Mouse (Mus musculus) forebrain, embryonic 16.5 days (tissue): ENCODE measurements at regions not wholly inside any gene's neighbourhood (a gene's known extent, or its start where the extent isn't known, plus 50 kb on each side); places are given as distances from the start of the nearest gene placed in this dataset.

Experiments used
- ATAC-seq: fragments of 200-750 bp; cut with Nextera tagmentation; 2 replicates; pipeline ENCODE4 v1.8.0; 2017; ENCODE audit warnings: mild to moderate bottlenecking, moderate library complexity
- H3K27ac ChIP-seq: fragments of 300-500 bp; sonication (generic); 2 replicates; pipeline ENCODE4 v1.5.1; 2014; ENCODE audit warnings: low read length, control low read depth
- H3K27me3 ChIP-seq: fragments of 300-500 bp; sonication (generic); replicated peaks from 2 replicates; pipeline ENCODE4 v1.6.1; 2014; ENCODE audit warnings: low read length; ENCODE audit not compliant: control insufficient read depth, insufficient read depth
- H3K36me3 ChIP-seq: fragments of 300-500 bp; sonication (generic); 2 replicates; pipeline ENCODE4 v1.6.1; 2014; ENCODE audit not compliant: control insufficient read depth, insufficient read depth
- H3K4me1 ChIP-seq: fragments of 300-500 bp; sonication (generic); replicated peaks from 2 replicates; pipeline ENCODE4 v1.6.1; 2014; ENCODE audit warnings: low read length; ENCODE audit not compliant: control insufficient read depth, insufficient read depth
- H3K4me2 ChIP-seq: fragments of 300-500 bp; sonication (generic); 2 replicates; pipeline ENCODE4 v1.6.1; 2014; ENCODE audit warnings: mild to moderate bottlenecking, low read length, control low read depth
- H3K4me3 ChIP-seq: fragments of 300-500 bp; sonication (generic); replicated peaks from 2 replicates; pipeline ENCODE4 v1.5.1; 2014; ENCODE audit warnings: mild to moderate bottlenecking, low read length, control low read depth
- H3K9ac ChIP-seq: fragments of 300-500 bp; sonication (generic); replicated peaks from 2 replicates; pipeline ENCODE4 v1.6.1; 2014; ENCODE audit warnings: low read depth, low read length, control low read depth
- H3K9me3 ChIP-seq: fragments of 300-500 bp; sonication (generic); 2 replicates; pipeline ENCODE4 v1.6.1; 2016; ENCODE audit warnings: low read length; ENCODE audit not compliant: control insufficient read depth
- WGBS: fragments of 180-500 bp; shearing (Covaris S2); extraction: QIAGEN DNeasy Blood & Tissue Kit; methylation state at CpG from one replicate; pipeline ENCODE4 v1.1.7; 2014; 5-methylcytosine and 5-hydroxymethylcytosine counted together

DNA sequence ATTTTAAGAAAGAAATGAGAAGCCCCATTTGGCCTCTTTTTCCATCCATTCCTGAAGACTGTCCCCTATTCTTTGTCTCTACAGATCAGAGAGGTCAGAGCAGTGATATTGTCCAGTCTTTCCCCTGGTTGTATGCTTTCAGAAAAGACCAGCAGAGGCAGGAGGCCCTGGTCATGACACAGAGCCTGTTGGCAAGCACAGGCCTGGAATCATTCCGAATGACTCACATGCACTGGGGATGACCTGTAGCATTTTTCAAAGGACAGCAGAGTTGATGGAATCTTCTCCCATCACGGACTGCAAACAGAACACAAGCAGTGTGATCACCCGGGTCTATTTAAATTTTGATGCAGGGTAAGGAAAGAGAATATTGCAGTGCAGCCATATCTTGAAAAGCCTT, 50.2 kb upstream of the Nxt1 start:
- no peak overlapping the region for H3K27ac ChIP-seq
- H3K36me3 ChIP-seq = no peaks in the 10 kb centered on the region
- H3K9me3 ChIP-seq = no peaks in the 10 kb centered on the region
- WGBS = 81% methylated on average over 3 of the region's 3 CpGs
- no peak overlapping the region for H3K9ac ChIP-seq
- H3K4me2 ChIP-seq = no peak overlapping the region
- no peak for ATAC-seq
- H3K4me3 ChIP-seq = no peak overlapping the region
- no peaks in the 10 kb centered on the region for H3K4me1 ChIP-seq
- no peaks in the 10 kb centered on the region for H3K27me3 ChIP-seq

DNA sequence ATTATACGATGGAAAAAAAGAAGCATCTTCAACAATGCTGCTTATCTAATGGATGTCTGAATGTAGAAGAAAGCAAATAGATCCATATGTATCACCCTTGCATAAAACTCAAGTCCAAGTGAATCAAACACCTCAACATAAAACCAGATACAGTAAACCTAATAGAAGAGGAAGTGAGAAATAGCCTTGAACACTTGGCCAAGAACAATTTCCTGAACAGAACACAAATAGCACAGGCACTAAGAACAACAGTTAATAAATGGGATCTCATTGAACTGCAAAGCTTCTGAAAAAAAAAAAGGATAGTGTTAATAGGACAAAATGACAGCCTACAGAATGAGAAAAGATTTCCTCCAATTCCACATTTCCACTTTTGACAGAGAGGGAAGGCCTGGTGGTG, 60.5 kb upstream of the Nxt1 start:
- Histone ChIP-seq H3K4me3 (no peak overlapping the region), H3K9ac (no peak overlapping the region), H3K4me2 (no peak overlapping the region), H3K27ac (no peak overlapping the region), H3K36me3 (no peaks in the 10 kb centered on the region), H3K9me3 (no peaks in the 10 kb centered on the region), H3K27me3 (no peaks in the 10 kb centered on the region), H3K4me1 (no peaks in the 10 kb centered on the region)
- no peak for ATAC-seq
- 80% methylated on average over 1 of the region's 1 CpGs for WGBS

DNA sequence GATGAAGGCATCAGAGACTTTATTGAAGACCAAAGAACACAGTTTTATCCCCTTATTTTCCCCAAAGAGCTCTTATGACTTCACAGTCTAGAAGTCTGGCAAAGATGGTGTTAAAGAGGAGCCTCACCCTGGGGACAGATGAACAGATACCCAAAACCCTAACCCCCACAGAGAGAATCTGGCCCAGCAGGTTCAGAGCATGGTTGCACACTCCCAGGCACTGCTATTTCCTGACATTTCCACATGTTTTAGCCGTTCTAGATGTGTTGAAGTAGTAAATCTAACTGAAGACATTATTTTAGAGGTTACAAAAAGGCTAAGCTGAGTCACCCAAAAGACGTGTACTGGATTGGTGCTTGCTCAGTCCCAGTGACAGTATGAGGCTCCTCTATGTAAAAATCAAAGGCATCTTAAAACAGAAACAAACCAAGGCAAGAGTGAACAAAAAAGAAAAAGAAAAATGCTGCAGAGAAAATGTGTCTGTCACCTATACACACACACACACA, 66.9 kb upstream of the Nxt1 start:
- no peaks in the 10 kb centered on the region for H3K27me3 ChIP-seq
- H3K4me2 ChIP-seq = no peak overlapping the region
- no peaks in the 10 kb centered on the region for H3K36me3 ChIP-seq
- 61% methylated on average over 2 of the region's 2 CpGs for WGBS
- no peak overlapping the region for H3K9ac ChIP-seq
- H3K9me3 ChIP-seq = no peaks in the 10 kb centered on the region
- no peak for ATAC-seq
- H3K4me3 ChIP-seq = no peak overlapping the region
- H3K4me1 ChIP-seq = no peaks in the 10 kb centered on the region
- H3K27ac ChIP-seq = no peak overlapping the region

DNA sequence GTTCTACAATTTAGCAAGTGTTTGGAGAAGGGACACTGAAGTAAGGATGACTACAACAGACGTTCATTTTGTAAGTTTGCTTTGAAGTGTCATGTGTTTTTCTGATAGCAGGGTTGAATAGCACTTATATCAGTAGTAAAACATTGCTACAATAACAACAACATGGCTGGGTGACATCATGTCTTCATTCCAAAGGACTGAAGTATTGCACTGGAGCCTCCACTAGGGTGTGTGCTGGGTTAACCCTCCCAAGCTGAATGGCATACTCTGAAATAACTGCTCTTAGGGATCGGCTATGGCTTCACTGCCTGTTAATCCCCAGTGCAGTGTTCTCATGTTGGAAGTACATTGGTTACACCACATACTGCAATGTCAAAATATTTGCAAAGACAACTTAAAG, 68.5 kb upstream of the Nxt1 start:
- Histone ChIP-seq H3K27me3 (no peaks in the 10 kb centered on the region), H3K4me1 (no peaks in the 10 kb centered on the region), H3K4me3 (no peak overlapping the region), H3K9ac (no peak overlapping the region), H3K36me3 (no peaks in the 10 kb centered on the region), H3K9me3 (no peaks in the 10 kb centered on the region), H3K27ac (no peak overlapping the region), H3K4me2 (no peak overlapping the region)
- 80% methylated on average over 2 of the region's 2 CpGs for WGBS
- ATAC-seq = no peak

DNA sequence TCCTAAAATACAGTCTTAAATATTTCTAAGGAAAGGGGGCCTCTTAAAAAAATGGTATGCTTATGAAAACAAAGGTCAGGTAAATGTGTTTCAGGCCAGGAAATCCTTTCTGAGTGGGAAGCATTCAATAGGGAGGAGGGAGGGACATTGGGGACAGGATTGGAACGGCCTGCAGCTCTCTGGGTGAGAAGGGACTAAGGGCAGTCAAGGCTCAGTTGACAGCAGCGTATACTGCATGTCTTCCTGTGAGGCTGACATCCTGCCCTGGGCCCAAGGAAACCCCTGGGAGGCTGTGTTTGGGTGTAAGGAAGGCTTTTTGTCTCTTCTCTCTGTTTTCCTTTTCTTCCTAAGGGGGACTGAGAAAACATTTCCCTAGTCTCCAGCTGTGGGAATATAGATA, 69.1 kb upstream of the Nxt1 start:
- no peak overlapping the region for H3K4me2 ChIP-seq
- H3K4me3 ChIP-seq = no peak overlapping the region
- H3K9ac ChIP-seq = no peak overlapping the region
- H3K27me3 ChIP-seq = no peaks in the 10 kb centered on the region
- WGBS = 52% methylated on average over 2 of the region's 2 CpGs
- H3K9me3 ChIP-seq = no peaks in the 10 kb centered on the region
- ATAC-seq = no peak
- no peak overlapping the region for H3K27ac ChIP-seq
- no peaks in the 10 kb centered on the region for H3K36me3 ChIP-seq
- H3K4me1 ChIP-seq = no peaks in the 10 kb centered on the region

DNA sequence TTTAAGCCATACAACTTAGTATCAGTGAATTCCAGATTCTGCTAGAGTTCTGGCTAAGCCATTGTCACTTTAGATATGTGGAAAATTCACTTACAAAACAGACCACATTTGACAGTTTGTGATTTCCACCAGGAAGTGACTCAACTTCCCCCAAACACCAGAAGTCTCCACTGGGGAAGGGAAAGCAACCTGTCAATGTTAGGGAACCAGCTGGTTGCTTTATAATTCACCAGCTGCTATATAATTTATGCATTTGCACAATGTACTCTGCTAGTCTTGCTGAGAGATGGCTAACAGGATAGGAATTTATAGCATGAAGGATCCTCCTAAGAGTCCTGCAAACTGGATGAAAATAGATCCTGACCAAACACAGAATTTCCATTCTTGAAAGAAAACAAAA, 72.9 kb upstream of the Nxt1 start:
- H3K4me2 ChIP-seq = no peak overlapping the region
- H3K9me3 ChIP-seq = no peaks in the 10 kb centered on the region
- no peaks in the 10 kb centered on the region for H3K27me3 ChIP-seq
- no peak; the same call in 1 of the 2 replicates for ATAC-seq
- H3K36me3 ChIP-seq = no peaks in the 10 kb centered on the region
- no peak overlapping the region for H3K9ac ChIP-seq
- no peaks in the 10 kb centered on the region for H3K4me1 ChIP-seq
- H3K4me3 ChIP-seq = no peak overlapping the region
- no peak overlapping the region for H3K27ac ChIP-seq

DNA sequence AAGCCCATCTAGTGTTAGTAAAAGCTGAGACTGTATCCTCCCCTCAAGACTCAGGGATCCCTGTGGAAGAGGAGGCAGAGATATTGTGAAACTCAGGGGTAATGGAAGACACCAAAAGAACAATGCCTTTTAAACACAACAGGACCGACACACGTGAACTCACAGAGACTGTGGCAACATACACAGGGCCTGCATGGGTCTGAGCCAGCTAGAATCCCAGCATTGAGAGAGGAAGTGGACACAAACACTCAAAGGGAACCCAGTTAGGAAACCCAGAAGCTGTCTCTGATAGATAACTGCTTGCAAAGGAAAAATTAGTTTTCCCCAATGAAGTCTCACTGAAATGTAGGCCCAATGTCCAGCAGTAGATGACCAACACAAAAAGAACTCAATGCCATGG, 75.4 kb upstream of the Nxt1 start:
- Histone ChIP-seq H3K9ac (no peak overlapping the region), H3K4me2 (no peak overlapping the region), H3K36me3 (no peaks in the 10 kb centered on the region), H3K4me3 (no peak overlapping the region), H3K27ac (no peak overlapping the region), H3K4me1 (no peaks in the 10 kb centered on the region), H3K9me3 (no peaks in the 10 kb centered on the region), H3K27me3 (no peaks in the 10 kb centered on the region)
- ATAC-seq = no peak
- 92% methylated on average over 2 of the region's 2 CpGs for WGBS

DNA sequence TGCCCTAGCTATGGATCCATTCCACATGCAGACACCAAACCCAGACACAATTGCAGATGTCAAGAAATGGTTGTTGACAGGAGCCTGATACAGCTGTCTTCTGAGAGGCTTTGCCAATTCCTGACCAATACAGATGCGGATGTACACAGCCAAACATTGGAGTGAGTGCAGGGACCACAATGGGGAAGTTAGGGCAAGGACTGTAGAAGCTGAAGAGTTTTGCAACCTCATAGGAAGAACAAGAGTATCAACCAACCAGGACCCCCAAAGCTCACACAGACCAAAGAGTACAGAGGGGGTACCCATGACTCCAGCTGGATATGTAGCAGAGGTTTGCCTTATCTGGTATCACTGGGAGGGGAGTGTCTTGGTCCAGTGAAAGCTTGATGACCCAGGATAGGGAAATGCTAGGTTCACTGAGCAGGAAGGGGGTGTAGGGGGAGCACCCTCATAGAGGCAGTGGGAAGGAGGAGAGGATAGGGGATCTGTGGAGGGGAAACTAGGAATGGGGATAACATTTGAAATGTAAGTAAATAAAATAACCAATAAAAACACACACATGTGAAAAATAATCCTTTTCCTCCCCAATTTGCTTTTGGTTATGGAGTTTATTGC, 86.6 kb upstream of the Nxt1 start:
- ATAC-seq = no peak
- H3K27me3 ChIP-seq = no peaks in the 10 kb centered on the region
- 88% methylated on average over 1 of the region's 1 CpGs for WGBS

DNA sequence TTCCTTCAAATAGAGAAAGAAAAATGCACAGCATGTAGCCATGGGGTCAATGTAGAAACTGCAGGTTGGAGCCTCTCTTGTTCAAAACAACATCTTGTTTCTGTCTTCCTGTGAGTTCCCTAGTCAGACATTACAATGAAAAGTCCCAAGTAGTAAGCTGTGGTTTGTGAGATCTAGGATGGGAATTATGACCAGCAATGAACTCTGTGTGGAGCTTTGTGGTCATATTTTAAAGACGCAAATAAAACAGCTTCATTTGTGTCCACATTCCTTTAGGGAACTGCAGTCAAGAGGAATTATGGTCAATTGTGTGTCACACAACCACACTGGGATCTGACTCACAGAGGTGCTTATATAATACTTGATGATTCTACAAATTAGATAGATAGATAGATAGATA, 90.2 kb upstream of the Nxt1 start:
- Histone ChIP-seq H3K27me3 (no peaks in the 10 kb centered on the region), H3K4me3 (no peak overlapping the region), H3K9me3 (no peaks in the 10 kb centered on the region), H3K36me3 (no peaks in the 10 kb centered on the region), H3K27ac (no peak overlapping the region), H3K4me1 (no peaks in the 10 kb centered on the region), H3K4me2 (no peak overlapping the region), H3K9ac (no peak overlapping the region)
- ATAC-seq = no peak
- WGBS = 92% methylated on average over 1 of the region's 1 CpGs

More for the DNA sequence above, 86.6 kb upstream of the Nxt1 start:
- Histone ChIP-seq H3K4me3 (no peak overlapping the region), H3K36me3 (no peaks in the 10 kb centered on the region), H3K9ac (no peak overlapping the region), H3K4me2 (no peak overlapping the region), H3K27ac (no peak overlapping the region), H3K9me3 (no peaks in the 10 kb centered on the region), H3K4me1 (no peaks in the 10 kb centered on the region)

DNA sequence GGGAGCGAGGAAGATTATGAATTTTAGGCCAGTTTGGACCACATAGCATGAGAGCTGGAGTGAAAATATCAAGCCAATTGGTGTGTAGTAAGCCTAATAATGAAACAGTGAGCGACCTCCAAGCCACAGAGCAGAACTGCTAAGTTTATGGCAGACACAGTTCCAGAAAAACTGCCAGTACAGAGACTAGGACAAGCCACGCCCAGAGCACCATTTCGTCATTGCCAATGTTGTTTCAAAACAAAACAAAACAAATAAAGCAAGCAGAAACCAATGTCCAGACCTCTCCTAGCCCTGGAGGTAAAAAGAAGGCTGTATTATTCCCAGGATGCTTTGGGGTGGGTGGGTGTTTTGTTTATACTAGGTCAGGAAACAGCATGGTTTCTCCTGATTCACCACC, 90.7 kb upstream of the Nxt1 start:
- ATAC-seq = no peak
- Histone ChIP-seq H3K27me3 (no peaks in the 10 kb centered on the region), H3K9me3 (no peaks in the 10 kb centered on the region), H3K4me2 (no peak overlapping the region), H3K4me1 (no peaks in the 10 kb centered on the region), H3K9ac (no peak overlapping the region), H3K4me3 (no peak overlapping the region), H3K36me3 (no peaks in the 10 kb centered on the region), H3K27ac (no peak overlapping the region)
- WGBS = 79% methylated on average over 4 of the region's 4 CpGs
